In the genomic region with DNA sequence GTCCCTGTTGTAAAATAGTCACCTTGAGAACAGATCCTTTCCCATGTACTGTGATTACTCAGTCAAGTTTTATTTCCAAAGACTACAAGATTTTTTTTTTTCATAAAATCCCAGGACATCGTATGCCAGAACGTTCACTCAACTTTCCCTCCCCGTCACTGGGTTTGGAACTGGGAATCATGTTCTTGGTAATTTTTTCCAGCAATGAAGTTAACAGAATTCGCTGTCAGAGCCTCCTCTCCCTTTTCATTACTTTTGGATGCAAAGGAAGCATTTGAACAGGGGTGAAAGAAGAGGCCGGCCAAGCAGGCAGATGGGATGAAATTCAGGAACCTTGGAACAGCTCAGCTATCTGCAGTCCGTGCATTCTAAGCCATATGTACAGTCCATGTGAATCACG, we compare ENCODE assay signal across 30 mouse cellular contexts.
A peak's percentile ranks its signal among the peaks of the same experiment; 100 is the strongest.
DNase-seq lines count a peak whose midpoint lies in the region; ATAC-seq and TF ChIP-seq lines count a peak whose summit lies in the region.
"Had no signal": no experiment of that assay in that cellular context is flagged by ENCODE, and none has a peak within 500 bp of the region (broad histone marks: within the 10 kb centered on the region; RNA-seq: fewer than 3 reads in every experiment).

No protein-coding gene starts in this region.

- intact Hi-C loops in gastrocnemius, adult 2 months (cut with DNase I) = no loop called here
- intact Hi-C loops in gastrocnemius, postnatal 14 days (cut with DNase I; ENCODE audit: low total_unique reads) = no loop called here

- DNase-seq in cerebellum, postnatal 25 days = peak; percentile 15 to 26
- DNase-seq in gastrocnemius, adult 2 months = no peak
- no peak for DNase-seq in gastrocnemius, postnatal 14 days
- DNase-seq in limb, embryonic 14.5 days (ENCODE audit: low spot score) = peak; percentile 58
- DNase-seq in right cerebral cortex, postnatal 25 days = no peak
- no peak for DNase-seq in adrenal gland, postnatal 25 days
- DNase-seq: adrenal gland, postnatal 10 days; B cell, adult 2 months; cerebellum, adult 11-12 months; cerebellum, adult 9-10 months; cerebellum, postnatal 36 days; embryo, embryonic 11 days; heart, adult 2 months; heart, postnatal 14 days; heart, postnatal 4 days; kidney, adult 18-20 months had no signal

- no peak for TF ChIP-seq POLR2A in limb, embryonic 14.5 days (IDR thresholded peaks at IDR 0.05; ENCODE audit: borderline replicate concordance, extremely low read depth, insufficient read depth, insufficient read length)

- H3K4me1 ChIP-seq in embryonic facial prominence, embryonic 15.5 days = peaks cover 5% of the 10 kb centered on the region; the same call in 1 of the 2 replicates
- H3K4me1 ChIP-seq in limb, embryonic 14.5 days (ENCODE audit: control insufficient read depth, insufficient read depth, low read length) = peaks cover 23% of the 10 kb centered on the region
- H3K4me1 ChIP-seq: forebrain, embryonic 12.5 days; forebrain, embryonic 15.5 days; heart, embryonic 10.5 days; heart, embryonic 13.5 days had no signal

- no peaks in the 10 kb centered on the region for H3K36me3 ChIP-seq in embryonic facial prominence, embryonic 15.5 days
- no peaks in the 10 kb centered on the region for H3K36me3 ChIP-seq in limb, embryonic 14.5 days (ENCODE audit: control insufficient read depth, insufficient read depth, low read length)
- H3K36me3 ChIP-seq: forebrain, embryonic 12.5 days; forebrain, embryonic 15.5 days; G1E; heart, embryonic 10.5 days; heart, embryonic 13.5 days had no signal

- H3K9me3 ChIP-seq in embryonic facial prominence, embryonic 15.5 days (replicated peaks) = no peaks in the 10 kb centered on the region
- no peaks in the 10 kb centered on the region for H3K9me3 ChIP-seq in limb, embryonic 14.5 days (ENCODE audit: control insufficient read depth, low read length)
- H3K9me3 ChIP-seq: forebrain, embryonic 12.5 days; forebrain, embryonic 15.5 days; G1E; heart, embryonic 10.5 days; heart, embryonic 13.5 days had no signal

- no peak overlapping the region for H3K9ac ChIP-seq in embryonic facial prominence, embryonic 15.5 days
- no peak overlapping the region for H3K9ac ChIP-seq in limb, embryonic 14.5 days (ENCODE audit: low read depth, low read length, severe bottlenecking)
- H3K9ac ChIP-seq: forebrain, embryonic 12.5 days; forebrain, embryonic 15.5 days; heart, embryonic 13.5 days; hindbrain, embryonic 14.5 days had no signal

- no peak overlapping the region for H3K4me2 ChIP-seq in embryonic facial prominence, embryonic 15.5 days (replicated peaks)
- no peak overlapping the region for H3K4me2 ChIP-seq in limb, embryonic 14.5 days (replicated peaks; ENCODE audit: low read depth, low read length, severe bottlenecking)
- H3K4me2 ChIP-seq: forebrain, embryonic 12.5 days; forebrain, embryonic 15.5 days; heart, embryonic 13.5 days; hindbrain, embryonic 14.5 days had no signal

- WGBS in embryonic facial prominence, embryonic 15.5 days = 58% methylated on average over 7 of the region's 7 CpGs
- WGBS in limb, embryonic 14.5 days = 44% methylated on average over 7 of the region's 7 CpGs

- peak overlapping the region; percentile 35; the same call in 1 of the 2 replicates for H3K27ac ChIP-seq in gastrocnemius, adult 2 months
- 0 out of 2 replicates have a peak overlapping the region, but pooled peaks have one; percentile 22 for H3K27ac ChIP-seq in embryonic facial prominence, embryonic 15.5 days (replicated peaks)
- no peak overlapping the region for H3K27ac ChIP-seq in limb, embryonic 14.5 days (replicated peaks; ENCODE audit: low read depth, low read length)
- H3K27ac ChIP-seq: forebrain, embryonic 12.5 days; forebrain, embryonic 15.5 days; heart, adult 2 months; heart, embryonic 10.5 days; heart, embryonic 13.5 days; hindbrain, embryonic 14.5 days; hindbrain, postnatal 0 days had no signal

- H3K27me3 ChIP-seq in embryonic facial prominence, embryonic 15.5 days = no peaks in the 10 kb centered on the region
- no peaks in the 10 kb centered on the region for H3K27me3 ChIP-seq in limb, embryonic 14.5 days (ENCODE audit: control insufficient read depth, insufficient read depth, low read length)
- H3K27me3 ChIP-seq: CH12.LX; forebrain, embryonic 12.5 days; forebrain, embryonic 15.5 days; heart, embryonic 13.5 days; Patski had no signal

- no peak overlapping the region for H3K4me3 ChIP-seq in gastrocnemius, adult 2 months
- H3K4me3 ChIP-seq in embryonic facial prominence, embryonic 15.5 days (replicated peaks) = no peak overlapping the region
- H3K4me3 ChIP-seq in limb, embryonic 14.5 days (replicated peaks; ENCODE audit: low read length) = no peak overlapping the region
- H3K4me3 ChIP-seq: erythroblast, embryonic 14.5 days; forebrain, embryonic 12.5 days; forebrain, embryonic 15.5 days; heart, adult 2 months; heart, embryonic 10.5 days; heart, embryonic 13.5 days had no signal

- ATAC-seq in cerebellum, adult (ENCODE audit: insufficient number of reproducible peaks, low FRiP score, low TSS enrichment) = no peak
- ATAC-seq in embryonic facial prominence, embryonic 15.5 days (ENCODE audit: insufficient number of reproducible peaks, low FRiP score, low TSS enrichment, low read depth) = no peak
- no peak for ATAC-seq in limb, embryonic 14.5 days (ENCODE audit: low FRiP score, low read depth)
- ATAC-seq: forebrain, embryonic 15.5 days; hindbrain, postnatal 0 days; inflammation-experienced regulatory T-cells, adult 6 months; intestine, embryonic 16.5 days; Patski had no signal

- no peak for TF ChIP-seq CTCF in gastrocnemius, adult 2 months (IDR thresholded peaks at IDR 0.05)

Comparison
In these comparisons a context has a peak if more than half of its experiments do, and no peak if none do; other contexts are left out.
1. DNase-seq: peak in cerebellum, postnatal 25 days (2 of 2) and limb, embryonic 14.5 days (single experiment); none in gastrocnemius, adult 2 months (single experiment), gastrocnemius, postnatal 14 days (single experiment), right cerebral cortex, postnatal 25 days (single experiment) and adrenal gland, postnatal 25 days (single experiment).